Mouse (Mus musculus) mouse trophoblast stem cell (cell line): ENCODE data around the gene Vat1.
"Not testable (repeated sequence)": the region's sequence is repeated elsewhere in the genome, so short reads cannot be mapped to it uniquely, and the experiment has no call there.

Experiments used
- in situ Hi-C, 2 experiments: fragments of 300-500 bp; cut with MseI, MboI; formaldehyde crosslinking; loops; 2 replicates in 1 of 2; 3 replicates in 1 of 2; pipeline ENCODE4 v1.15.1; 2025

Gene Vat1

DNA sequence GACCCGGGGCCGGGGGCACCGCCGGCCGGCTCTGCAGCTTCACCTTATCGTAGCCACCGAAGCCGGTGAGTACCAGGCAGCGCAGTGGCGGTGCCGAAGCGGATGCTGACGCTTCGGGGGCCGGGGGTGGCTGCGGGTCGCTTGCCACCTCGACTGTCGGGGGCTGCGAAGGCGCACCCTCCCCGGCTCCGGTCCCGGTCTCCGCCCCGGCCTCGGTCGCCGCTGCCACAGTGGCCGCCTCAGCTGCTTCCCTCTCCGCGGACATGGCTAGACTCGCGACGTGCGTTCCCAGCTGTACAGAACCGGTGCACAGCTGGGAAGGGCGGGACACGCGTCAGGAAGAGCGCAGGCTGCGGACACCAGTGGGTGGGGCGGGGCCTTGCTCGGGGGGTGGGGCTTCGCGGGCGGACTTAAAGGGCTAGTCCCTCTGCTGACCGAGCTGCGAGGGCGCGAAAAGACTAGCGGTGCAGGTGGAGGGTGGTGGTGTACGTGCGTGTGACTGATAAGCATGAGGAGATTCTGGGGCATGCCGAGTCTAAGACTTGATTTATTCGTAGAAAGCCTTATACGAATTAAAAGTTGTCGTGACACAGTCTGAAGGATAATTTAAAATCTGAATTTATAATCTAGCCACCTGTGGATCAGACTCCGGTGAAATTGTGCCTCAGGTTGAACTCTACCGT is at the start of gene Vat1:
TSS of gene Vat1 (minus strand) at position 362 of the 683 bp plus-strand sequence.
- in situ Hi-C loops: no loop called here

DNA sequence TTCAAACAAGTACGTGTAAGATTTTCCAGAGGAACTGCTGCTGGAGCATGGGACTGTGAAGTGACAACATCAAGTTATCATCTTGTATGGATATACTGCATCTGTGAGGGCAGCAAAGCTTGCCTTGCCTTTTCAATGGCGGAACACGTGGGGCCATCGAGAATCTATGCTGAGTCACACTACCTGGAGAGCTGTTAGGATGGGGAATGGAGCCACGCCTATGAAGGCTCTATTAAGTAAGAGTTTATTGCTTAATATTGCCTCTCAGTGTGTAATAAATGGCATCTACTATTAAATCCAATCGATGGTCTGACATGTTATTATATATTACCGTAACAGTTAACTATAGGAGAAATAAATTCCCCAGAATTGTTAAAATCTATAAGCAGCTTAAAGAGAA is 41.1 kb upstream of the Vat1 start:
- in situ Hi-C loops: no loop called here

DNA sequence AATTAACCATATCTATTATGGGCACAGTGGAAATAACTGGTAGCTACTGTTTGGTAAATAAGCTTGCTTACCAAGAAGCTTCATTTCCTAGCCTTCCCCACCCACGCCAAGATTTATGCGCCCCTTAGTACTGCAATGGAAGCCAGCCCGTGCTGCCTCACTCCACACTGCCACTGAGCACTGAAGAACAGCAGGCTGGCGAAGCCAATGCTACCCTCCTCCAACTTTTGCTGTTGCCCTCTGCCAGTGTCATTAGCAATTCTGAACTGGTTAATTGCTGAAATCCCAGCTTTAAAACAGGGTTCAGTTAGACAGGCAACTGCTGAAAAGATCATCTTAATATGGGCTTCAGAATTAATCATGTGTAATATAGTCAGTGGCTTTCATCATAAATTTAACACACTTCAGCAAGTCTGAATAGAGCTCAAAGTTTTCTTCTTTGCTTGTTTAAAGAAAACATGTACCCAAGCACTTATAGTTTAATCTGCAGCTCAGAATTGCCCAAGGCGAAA is 40.3 kb upstream of the Vat1 start:
- in situ Hi-C loops: no loop called here

DNA sequence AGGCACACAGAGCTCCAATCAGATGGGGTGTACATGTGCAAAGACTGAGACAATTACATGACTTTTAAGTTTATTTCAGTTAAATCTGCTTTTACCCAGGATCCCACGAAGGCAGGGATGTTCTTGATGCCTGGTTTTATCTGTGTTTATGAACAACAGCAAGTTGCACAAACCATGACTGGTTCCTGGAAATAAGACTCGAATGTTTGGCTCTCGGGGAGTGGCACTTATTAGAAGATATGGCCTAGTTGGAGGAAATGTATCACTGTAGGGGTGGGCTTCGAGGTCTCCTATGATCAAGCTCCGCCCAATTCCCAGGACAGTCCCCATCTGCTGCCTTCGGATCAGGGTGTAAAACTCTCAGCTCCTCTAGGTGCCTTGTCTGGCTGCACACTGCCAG is 20.1 kb upstream of the Vat1 start:
- in situ Hi-C loops: no loop called here

DNA sequence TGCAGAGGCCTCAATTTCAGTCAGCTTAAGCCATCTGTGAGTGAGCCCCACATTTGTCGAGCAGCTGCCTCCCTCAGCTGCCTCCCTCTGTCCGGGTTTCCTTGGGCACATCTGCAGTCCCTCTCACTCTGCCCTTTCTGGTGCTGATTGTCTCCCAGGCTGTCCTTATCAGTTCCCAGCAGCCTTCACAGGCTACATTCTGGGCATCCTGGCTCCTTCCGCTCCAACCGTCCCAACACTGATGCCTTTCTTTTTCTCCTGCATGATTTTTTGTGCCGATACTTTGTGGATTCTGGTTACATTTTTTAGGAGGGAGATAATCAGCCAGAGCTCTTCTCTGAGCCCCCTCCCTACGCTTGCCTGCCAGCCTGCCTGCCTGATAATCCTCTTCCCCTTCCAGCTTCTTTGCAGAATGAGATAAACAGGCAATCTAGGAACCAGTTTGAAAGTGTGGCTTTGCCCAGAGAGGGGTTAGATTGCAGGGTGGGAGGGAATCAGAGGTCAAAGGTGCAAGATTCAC is 19.5 kb upstream of the Vat1 start:
- in situ Hi-C loops: no loop called here

DNA sequence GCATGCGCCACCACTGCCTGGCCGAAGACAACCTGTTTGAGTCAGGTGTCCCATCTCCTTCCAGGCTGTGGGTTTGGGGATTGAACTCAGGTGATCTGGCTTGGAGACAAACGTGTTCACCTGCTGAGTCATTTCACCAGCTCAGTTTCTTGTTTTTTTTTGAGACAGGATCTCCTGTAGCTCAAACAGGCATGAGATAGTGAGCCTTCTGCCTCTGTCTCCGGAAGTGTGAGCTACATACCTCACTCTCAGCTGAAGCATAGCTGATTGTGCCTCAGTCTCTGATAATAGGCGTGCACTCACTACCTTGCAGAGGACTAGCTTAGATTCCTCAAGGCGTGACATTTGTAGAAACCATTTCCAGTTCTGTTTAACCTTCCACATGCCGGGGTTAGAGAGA is 18.8 kb upstream of the Vat1 start:
- in situ Hi-C loops: no loop called here

DNA sequence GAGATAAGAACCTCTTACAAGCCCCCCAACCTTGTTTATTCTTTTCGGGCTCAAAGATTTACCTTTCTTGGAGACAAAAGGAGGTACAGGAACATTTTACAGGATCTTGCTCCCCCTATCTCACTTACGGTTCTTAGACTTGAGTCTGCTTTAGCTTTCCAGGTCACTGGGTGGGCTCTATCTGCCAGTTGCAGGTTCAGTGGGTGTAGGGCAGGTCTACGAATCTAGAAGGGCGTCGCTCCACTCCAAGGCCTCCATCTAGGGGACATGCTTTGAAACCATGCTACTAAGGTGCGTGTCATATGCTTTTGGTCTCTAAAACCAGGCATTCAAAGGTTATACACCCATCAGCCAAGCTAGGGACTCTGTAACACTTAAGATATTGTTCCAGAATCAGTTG is 18.2 kb upstream of the Vat1 start:
- in situ Hi-C loops: no loop called here

DNA sequence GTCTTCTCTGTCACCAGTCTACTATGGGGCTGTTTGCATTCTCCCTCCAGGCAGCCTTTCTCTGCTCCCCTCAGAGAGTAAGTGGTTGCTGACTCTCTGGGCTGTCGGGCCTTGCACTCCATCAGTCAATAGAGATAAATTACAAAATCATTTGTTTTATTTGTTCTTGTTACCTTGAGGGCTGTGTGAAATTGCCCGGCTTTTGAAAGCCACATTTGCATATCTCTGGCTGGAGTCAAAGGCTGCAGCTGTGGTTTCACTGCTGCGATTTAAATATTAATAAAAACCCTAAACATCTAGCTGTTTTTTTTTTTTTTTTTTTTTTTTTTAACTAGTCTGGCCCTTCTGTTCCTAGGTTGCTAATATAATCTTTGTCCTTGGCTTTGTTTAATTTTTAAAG is 17.8 kb upstream of the Vat1 start:
- in situ Hi-C loops: no loop called here

DNA sequence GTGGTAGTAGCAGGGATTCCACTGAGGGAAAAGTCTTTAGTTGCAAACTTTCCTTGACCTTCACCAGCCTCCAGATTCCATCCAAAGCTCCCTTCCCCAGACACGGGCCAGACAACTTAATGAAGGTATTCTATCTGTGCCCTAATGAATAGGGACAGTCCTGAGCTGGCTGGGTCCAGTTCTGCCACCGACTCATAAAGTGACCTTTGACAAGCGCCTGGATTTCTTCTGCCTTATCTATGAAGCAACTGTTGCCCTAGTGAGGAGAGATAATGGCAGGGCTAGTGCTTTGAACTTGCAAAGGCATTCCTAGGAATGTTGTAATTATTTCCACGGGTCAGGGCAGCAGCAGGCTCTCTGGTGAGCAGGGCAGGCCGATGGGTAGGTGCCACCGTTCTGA is 14.9 kb upstream of the Vat1 start:
- in situ Hi-C loops: no loop called here

DNA sequence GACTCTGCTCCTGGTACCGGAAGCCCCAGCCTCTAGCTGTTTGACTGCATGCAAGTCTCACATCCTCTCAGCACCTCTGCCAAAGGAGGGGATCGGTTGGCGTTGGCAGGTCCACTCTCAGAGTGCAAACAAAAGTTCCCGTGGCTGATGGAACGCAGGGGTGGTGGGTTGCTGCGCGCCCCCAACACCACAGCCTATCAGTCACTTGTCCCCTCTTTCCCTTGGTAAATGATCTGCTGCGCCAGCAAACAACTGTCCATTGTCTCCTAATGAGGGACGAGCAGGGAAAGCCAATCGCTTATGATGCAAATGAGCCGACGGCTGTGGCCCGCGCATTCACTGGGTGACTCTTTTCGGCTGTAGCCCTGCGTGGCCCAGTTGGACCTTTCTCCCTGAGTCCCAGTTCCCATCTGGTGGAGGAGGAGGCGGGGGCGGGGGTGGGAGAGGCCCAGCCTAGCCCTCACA is 13.2 kb upstream of the Vat1 start:
- in situ Hi-C loops: no loop called here

DNA sequence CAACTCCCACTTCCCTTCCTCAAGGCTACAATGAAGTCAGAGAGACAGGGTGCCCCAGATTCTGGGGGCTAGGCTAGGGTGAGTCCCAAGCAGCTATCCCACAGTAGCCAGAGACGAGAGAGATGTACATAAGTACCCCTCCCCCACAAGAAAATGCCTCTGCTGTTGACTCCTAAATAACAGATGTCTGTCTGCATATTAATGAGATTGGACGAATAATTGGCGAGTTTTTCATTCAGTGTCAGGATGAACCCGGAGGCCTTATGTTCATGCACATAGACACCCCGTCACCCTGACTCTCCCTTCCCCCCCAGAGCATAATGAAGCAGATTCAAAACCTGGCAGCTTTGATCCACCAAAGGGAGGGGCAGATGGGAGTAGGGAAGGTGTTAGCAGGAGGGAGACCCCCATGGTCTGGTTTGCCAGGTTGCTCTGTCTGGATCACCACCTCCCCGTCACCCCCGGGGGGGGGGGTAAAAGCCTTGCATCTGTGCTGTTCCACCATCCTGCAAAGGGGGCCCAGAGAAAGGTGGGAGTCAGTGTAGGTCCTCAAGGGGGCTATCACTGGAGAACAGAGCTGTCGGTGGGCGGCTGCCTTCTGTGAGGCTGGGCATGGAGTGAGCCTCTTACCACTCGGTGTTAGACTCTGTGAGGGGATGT is 11.7 kb upstream of the Vat1 start:
- in situ Hi-C loops: no loop called here

DNA sequence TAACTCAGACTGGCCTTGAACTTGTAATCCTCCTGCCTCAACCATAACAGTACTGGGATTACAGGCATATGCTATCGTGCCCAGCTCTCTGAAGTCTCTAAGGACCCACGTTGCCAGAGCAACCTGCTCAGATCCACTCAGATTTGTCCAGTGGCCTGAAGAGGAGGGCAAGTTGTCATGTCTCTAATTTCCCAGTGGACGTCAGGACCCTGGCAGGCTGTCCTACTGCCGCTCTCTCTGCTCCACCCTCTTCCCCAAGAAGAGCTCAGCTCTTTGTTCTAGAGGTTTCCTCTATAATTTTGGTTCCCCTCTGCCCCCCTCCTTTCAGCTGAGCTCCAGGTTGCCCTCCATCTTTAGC is 11.1 kb upstream of the Vat1 start:
- in situ Hi-C loops: no loop called here

DNA sequence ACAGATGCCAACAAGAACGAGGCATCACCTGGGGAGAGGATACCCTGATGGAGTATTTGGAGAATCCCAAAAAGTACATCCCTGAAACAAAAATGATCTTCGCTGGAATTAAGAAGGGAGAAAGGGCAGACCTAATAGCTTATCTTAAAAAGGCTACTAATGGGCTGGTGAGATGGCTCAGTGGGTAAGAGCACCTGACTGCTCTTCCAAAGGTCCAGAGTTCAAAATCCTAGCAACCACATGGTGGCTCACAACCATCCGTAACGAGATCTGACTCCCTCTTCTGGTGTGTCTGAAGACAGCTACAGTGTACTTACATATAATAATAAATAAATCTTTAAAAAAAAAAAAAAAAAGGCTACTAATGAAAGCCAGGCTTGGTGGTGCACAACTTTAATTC is 10.3 kb upstream of the Vat1 start:
- in situ Hi-C loops: not testable (repeated sequence)

DNA sequence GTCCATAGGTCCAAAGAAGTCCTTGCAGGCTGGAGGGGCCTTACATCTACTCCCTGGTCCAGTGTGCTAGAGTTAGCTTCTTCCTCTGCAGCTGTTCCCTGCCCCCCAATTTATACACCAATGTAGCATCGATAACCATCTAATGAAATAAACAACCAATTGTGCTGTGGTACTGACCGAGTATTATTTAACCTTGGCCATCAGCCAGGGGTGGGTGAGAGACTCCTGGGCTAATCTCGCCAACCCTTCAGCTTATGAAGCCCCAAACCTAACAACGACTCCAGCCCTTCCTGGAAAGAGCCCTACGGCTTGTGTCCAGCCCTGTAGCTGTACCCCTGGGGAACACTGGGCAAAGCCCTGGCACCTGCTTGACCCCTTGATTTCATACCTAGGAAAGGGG is 8.3 kb upstream of the Vat1 start:
- in situ Hi-C loops: no loop called here

DNA sequence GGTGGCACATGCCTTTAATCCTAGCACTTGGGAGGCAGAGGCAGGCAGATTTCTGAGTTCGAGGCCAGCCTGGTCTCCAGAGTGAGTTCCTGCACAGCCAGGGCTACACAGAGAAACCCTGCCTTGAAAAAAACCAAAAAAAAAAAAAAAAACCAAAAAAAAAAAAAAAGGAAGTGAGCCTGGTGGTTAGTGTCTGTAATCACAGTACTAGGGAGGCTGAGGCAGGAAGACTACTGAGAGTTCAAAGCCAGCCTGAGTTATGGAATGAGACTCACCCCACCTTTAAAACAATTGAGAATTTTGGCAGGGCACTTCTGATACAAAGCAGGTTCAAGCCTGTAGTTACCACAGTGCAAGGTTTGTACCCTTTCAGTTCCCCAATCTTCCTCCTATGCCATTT is 7.7 kb upstream of the Vat1 start:
- in situ Hi-C loops: not testable (repeated sequence)

DNA sequence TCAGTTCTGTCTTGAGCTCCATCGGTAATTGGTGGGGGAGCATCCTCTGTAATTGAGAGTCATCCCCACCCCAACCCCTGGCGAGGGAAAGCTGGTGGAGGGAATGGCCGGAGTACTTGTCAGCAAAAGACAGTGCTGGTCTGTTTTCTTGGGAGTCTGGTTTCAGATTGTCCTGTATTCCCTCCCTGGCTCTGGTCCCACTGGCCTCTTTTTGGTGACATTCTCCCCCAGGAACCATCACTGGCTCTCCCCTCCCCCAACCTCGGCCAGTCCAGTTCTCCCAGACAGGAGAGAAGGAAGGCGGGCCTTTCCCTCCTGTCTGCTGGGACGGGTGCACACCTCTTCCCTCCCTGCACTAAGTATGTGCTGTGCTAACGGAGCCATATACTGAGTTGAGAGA is 6.3 kb upstream of the Vat1 start:
- in situ Hi-C loops: no loop called here

DNA sequence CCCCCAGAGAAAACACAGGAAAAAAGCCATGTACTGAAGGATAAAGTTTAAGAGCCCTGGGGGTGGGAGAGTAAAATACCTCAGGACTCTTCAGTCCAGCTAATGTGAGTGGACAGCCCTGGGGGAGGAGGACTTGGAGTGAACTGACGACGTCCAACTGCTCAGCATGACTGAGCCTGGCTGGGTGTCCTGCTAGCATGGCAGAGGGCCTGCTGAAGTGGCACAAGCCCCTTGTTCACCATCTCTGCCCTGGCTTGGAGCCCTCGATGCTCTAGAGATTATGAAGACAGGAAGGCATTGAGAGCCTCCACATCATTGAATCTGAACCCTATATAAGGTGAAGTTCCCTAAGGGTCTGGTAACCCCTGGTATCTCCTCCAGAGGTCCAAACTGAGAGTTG is 5.9 kb upstream of the Vat1 start:
- in situ Hi-C loops: no loop called here

DNA sequence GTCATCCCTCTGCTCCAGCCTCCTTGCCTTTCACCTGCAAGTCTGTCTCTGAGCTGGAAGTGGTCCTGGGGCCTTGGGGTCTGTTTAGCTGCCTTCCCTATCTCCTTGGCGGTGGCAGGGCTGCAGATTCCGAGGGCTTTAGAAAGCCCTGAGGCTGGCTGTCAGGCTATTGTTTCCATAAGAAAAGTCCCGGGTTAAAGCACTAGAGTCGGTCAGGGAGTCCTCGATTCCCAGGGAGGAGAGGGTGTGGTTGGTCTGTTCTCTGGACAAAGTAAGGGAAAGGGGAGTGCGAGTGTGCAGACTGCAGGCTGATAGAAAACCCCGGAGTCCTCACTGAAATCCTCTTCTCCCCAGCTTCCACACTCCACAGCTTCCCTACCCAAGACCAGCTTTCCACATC is 4.2 kb upstream of the Vat1 start:
- in situ Hi-C loops: no loop called here

DNA sequence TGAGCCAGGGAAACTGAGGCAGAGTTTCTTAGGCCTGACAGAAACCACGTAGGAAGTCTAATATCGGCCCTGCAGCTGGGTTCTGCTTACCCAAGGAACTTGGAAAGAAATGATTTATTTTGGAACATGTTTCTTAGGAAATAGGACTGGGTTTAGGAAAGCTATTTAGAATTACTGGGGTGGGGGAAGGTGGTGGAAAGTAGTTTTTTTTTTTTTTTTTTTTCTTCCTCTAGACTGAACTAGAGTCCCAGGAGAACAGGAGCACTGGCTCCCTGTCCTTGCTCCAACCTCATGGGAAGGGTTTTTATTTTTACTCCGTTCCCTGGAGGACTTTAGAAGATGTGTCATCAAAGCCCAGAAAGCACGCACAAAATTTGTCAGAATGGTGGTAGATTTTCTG is 3.1 kb upstream of the Vat1 start:
- in situ Hi-C loops: no loop called here

DNA sequence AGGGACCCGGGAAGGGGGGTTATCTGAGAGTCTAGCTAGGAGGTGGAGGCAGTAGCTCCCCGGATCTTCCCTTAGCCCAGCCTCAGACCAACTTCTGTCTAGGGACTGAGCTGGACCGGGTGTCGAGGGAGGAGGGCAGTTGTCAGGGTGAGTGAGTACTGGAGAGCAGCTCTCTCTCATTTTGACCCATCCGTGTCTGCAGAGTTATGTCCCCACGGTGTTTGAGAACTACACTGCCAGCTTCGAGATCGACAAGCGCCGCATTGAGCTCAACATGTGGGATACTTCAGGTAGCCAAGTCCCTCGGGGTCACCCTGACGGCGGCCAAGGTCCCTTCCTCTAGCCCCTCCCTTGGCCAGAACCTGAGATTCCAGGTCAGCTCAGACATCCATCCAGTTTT is 2.7 kb upstream of the Vat1 start:
- in situ Hi-C loops: no loop called here

DNA sequence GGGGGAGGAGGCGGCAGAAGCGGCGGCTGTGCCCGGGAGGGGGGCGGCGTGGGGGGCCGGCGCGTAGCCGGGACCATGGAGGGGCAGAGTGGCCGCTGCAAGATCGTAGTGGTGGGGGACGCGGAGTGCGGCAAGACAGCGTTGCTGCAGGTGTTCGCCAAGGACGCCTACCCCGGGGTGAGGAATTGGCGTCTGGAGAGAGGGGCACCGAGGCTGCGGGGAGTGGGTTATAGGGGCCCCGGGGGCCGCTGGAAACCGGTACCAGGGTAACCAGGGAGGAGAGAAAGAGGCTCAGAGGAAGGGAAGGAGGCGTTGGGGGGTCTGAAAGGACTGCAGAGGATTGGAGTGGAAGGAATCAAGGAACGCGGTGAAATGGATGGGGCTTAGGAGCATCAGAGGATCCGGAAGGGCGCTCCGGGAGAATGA is 2.2 kb upstream of the Vat1 start:
- in situ Hi-C loops: no loop called here

DNA sequence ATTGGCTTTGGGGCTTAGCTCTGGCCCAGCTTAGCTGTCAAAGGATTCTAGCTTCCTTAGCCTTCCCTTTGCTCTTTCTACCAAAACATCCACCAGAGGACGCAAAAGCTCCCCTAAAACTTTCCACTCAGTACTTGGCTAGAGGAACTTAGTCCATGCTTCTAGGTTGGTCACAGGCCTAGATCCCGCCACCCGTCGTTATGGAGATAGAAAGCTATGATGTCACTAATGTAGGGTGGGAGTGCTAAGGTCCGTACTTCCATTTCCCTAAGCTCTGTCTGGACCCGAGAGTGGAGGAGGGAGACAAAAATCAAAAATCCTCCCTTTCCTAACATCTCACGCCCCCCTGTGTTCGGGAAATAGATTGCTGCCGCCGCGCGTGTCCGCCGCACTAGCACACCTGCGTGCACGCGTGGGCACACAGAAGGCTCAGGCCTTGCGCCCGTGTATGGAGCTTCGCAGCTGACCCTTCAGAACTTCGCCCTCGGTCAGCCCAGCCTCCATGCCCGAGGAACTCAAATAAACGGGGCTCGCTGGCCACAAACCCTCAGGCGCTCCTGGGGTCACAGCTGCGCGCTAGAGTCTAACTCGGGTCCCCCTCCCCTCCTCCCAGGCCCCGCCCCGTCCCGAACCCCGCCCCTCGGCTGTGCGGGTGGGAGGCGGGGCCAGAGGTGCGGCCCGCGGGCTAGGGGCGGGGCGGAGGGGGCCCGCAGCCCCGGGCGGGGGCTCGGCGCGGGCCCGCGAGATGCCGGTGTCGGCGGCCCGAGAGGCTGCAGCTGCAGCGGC is 1.6 kb upstream of the Vat1 start:
- in situ Hi-C loops: no loop called here

DNA sequence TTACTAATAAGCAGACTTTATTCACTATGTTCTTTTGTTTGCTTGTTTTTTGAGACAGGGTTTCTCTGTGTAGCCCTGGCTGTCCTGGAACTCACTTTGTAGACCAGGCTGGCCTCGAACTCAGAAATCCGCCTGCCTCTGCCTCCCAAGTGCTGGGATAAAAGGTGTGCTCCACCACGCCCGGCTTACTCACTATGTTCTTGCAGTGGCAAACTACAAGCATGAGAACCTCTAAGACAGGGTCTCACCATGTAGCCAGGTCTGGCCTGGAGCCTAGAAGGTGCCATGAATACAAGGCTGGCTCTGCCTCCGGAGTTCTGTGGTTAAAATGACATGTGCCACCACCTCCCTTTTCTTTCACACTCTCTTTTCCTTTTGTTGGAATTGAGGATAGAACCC is 521 bp upstream of the Vat1 start:
- in situ Hi-C loops: not testable (repeated sequence)
